8 mouse cellular contexts compared by ENCODE assay signal in the genomic region with DNA sequence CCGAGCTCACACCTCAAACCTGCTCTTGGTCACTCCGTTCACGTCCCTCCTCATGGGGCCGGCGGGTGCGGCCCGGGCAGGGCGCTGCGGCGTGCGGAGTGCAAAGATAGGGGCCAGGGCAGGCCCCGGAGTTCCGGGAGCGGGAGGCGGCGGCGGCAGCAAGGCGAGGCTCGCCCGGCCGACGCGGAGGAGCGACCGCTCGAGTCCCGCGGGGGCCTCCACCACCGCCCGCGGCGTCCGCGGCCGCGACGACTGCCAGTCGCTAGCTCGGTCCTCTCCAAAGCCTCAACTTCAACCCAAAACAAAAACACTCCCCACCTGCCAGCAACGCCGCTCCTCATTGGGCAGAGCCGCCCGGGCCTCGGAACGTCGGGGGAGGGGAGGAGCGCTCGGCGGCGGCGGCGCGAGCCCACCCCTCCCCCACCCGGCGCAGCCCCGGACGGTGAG. TPM values are rescaled to one million over a fixed set of nuclear protein-coding genes. Genes with fewer than 3 reads are reported as not detected.
DNase-seq lines count a peak whose midpoint lies in the region; ATAC-seq and TF ChIP-seq lines count a peak whose summit lies in the region.

No protein-coding gene starts in this region.

- H3K4me1 ChIP-seq in bone marrow, adult 2 months (ENCODE audit: control insufficient read depth, insufficient read depth, low read length) = no peaks in the 10 kb centered on the region; the same call in 1 of the 2 replicates
- peaks cover 14% of the 10 kb centered on the region for H3K4me1 ChIP-seq in embryonic facial prominence, embryonic 15.5 days
- H3K4me1 ChIP-seq in heart, embryonic 10.5 days = peaks cover 18% of the 10 kb centered on the region; the same call in 1 of the 2 replicates
- H3K4me1 ChIP-seq in kidney, embryonic 15.5 days = peaks cover 14% of the 10 kb centered on the region

- 1% methylated on average over 56 of the region's 57 CpGs for WGBS in bone marrow, adult 2 months
- WGBS in embryonic facial prominence, embryonic 15.5 days = under 1% methylated on average over 42 of the region's 57 CpGs
- under 1% methylated on average over 57 of the region's 57 CpGs for WGBS in heart, embryonic 10.5 days
- 0% methylated on average over 37 of the region's 57 CpGs for WGBS in kidney, embryonic 15.5 days

- peak overlapping the region; percentile 89 for H3K4me2 ChIP-seq in embryonic facial prominence, embryonic 15.5 days (replicated peaks)
- H3K4me2 ChIP-seq in kidney, embryonic 15.5 days = peak overlapping the region; percentile 98

- peak; percentile 68; the same call in 1 of the 2 replicates for TF ChIP-seq POLR2A in bone marrow, adult 2 months (IDR thresholded peaks at IDR 0.05; ENCODE audit: borderline replicate concordance, control insufficient read depth, low read depth, low read length)

- TF ChIP-seq CTCF in bone marrow, adult 2 months (IDR thresholded peaks at IDR 0.05; ENCODE audit: control insufficient read depth, insufficient read depth, low read length) = no peak

- peak; percentile 86 for DNase-seq in 416B (ENCODE audit: low read depth)
- DNase-seq in heart, embryonic 10.5 days (ENCODE audit: low spot score) = peak; percentile 95
- peak; percentile 89 for DNase-seq in liver
- peak; percentile 84 to 93 for DNase-seq in spleen, postnatal 4 days (ENCODE audit: low spot score in 2 of 2)

- H3K4me3 ChIP-seq in bone marrow, adult 2 months (replicated peaks; ENCODE audit: control insufficient read depth, low read depth, low read length) = peak overlapping the region; percentile 93
- H3K4me3 ChIP-seq in embryonic facial prominence, embryonic 15.5 days (replicated peaks) = peak overlapping the region; percentile 80
- H3K4me3 ChIP-seq in heart, embryonic 10.5 days = peak overlapping the region; percentile 81
- H3K4me3 ChIP-seq in kidney, embryonic 15.5 days (replicated peaks) = peak overlapping the region; percentile 98

- ATAC-seq in embryonic facial prominence, embryonic 15.5 days (ENCODE audit: insufficient number of reproducible peaks, low FRiP score, low TSS enrichment, low read depth) = peak; percentile 89
- peak; percentile 92 for ATAC-seq in kidney, embryonic 15.5 days (replicated peaks; ENCODE audit: low FRiP score)
- ATAC-seq in monocyte, adult 5-6 weeks (replicated peaks; ENCODE audit: insufficient number of reproducible peaks, low FRiP score, low TSS enrichment, poor library complexity, severe bottlenecking) = peak; percentile 86

- H3K36me3 ChIP-seq in embryonic facial prominence, embryonic 15.5 days = peaks cover 6% of the 10 kb centered on the region; the same call in 1 of the 2 replicates
- H3K36me3 ChIP-seq in heart, embryonic 10.5 days = 0 out of 2 replicates have a peak, but pooled peaks cover 4% of the 10 kb centered on the region
- H3K36me3 ChIP-seq in kidney, embryonic 15.5 days = peaks cover 10% of the 10 kb centered on the region

- peak overlapping the region; percentile 73 for H3K9ac ChIP-seq in embryonic facial prominence, embryonic 15.5 days
- peak overlapping the region; percentile 94 for H3K9ac ChIP-seq in kidney, embryonic 15.5 days

- H3K9me3 ChIP-seq in embryonic facial prominence, embryonic 15.5 days (replicated peaks) = no peaks in the 10 kb centered on the region
- H3K9me3 ChIP-seq in heart, embryonic 10.5 days = no peaks in the 10 kb centered on the region
- no peaks in the 10 kb centered on the region for H3K9me3 ChIP-seq in kidney, embryonic 15.5 days (replicated peaks)

- H3K27ac ChIP-seq in bone marrow, adult 2 months (ENCODE audit: control insufficient read depth, insufficient read depth, low read depth, low read length, poor library complexity) = peak overlapping the region; percentile 76
- H3K27ac ChIP-seq in embryonic facial prominence, embryonic 15.5 days (replicated peaks) = peak overlapping the region; percentile 91
- peak overlapping the region; percentile 90 for H3K27ac ChIP-seq in heart, embryonic 10.5 days
- H3K27ac ChIP-seq in kidney, embryonic 15.5 days = peak overlapping the region; percentile 95

- no peaks in the 10 kb centered on the region for H3K27me3 ChIP-seq in embryonic facial prominence, embryonic 15.5 days
- no peaks in the 10 kb centered on the region for H3K27me3 ChIP-seq in heart, embryonic 10.5 days (ENCODE audit: insufficient read depth, poor library complexity, severe bottlenecking)
- no peaks in the 10 kb centered on the region for H3K27me3 ChIP-seq in kidney, embryonic 15.5 days

RNA-seq across cellular contexts. Expression of gene Fbxl20, which starts 0.9 kb away (rescaled TPM):
- 7.8 and 10.1 TPM in 2 replicates for polyA plus RNA-seq in bone marrow, adult 2 months (2011; ENCODE audit: insufficient read depth, insufficient read length, low replicate concordance, missing spikeins)
- 22.0 and 24.0 TPM in 2 replicates for polyA plus RNA-seq in embryonic facial prominence, embryonic 15.5 days (2015; fragmentation: Nextera tagmentation; extraction: Ambion mirVana)
- polyA plus RNA-seq in heart, embryonic 10.5 days (2016; fragmentation: Nextera tagmentation; extraction: Ambion mirVana) = 13.6 and 13.9 TPM in 2 replicates
- 18.0 and 20.3 TPM in 2 replicates for polyA plus RNA-seq in kidney, embryonic 15.5 days (2015; fragmentation: Nextera tagmentation; extraction: Ambion mirVana)
- total RNA-seq in monocyte, adult 5-6 weeks (2017) = 26.2 to 33.1 TPM (median 27.1 TPM) in 3 replicates

RNA-seq across cellular contexts. Expression of gene Med1, which starts 43.8 kb away (rescaled TPM):
- 12.3 and 20.8 TPM in 2 replicates for polyA plus RNA-seq in bone marrow, adult 2 months (2011; ENCODE audit: insufficient read depth, insufficient read length, low replicate concordance, missing spikeins)
- 57.9 and 59.1 TPM in 2 replicates for polyA plus RNA-seq in embryonic facial prominence, embryonic 15.5 days (2015; fragmentation: Nextera tagmentation; extraction: Ambion mirVana)
- polyA plus RNA-seq in heart, embryonic 10.5 days (2016; fragmentation: Nextera tagmentation; extraction: Ambion mirVana) = 43.7 and 51.5 TPM in 2 replicates
- polyA plus RNA-seq in kidney, embryonic 15.5 days (2015; fragmentation: Nextera tagmentation; extraction: Ambion mirVana) = 66.6 and 72.8 TPM in 2 replicates
- 23.7 to 46.9 TPM (median 25.9 TPM) in 3 replicates for total RNA-seq in monocyte, adult 5-6 weeks (2017)

RNA-seq across cellular contexts. Expression of gene Cdk12, which starts 53.5 kb away (rescaled TPM):
- polyA plus RNA-seq in bone marrow, adult 2 months (2011; ENCODE audit: insufficient read depth, insufficient read length, low replicate concordance, missing spikeins) = 22.0 and 34.8 TPM in 2 replicates
- polyA plus RNA-seq in embryonic facial prominence, embryonic 15.5 days (2015; fragmentation: Nextera tagmentation; extraction: Ambion mirVana) = 9.9 and 10.6 TPM in 2 replicates
- polyA plus RNA-seq in heart, embryonic 10.5 days (2016; fragmentation: Nextera tagmentation; extraction: Ambion mirVana) = 7.9 and 10.9 TPM in 2 replicates
- 10.9 and 11.9 TPM in 2 replicates for polyA plus RNA-seq in kidney, embryonic 15.5 days (2015; fragmentation: Nextera tagmentation; extraction: Ambion mirVana)
- 54.4 to 102 TPM (median 56.3 TPM) in 3 replicates for total RNA-seq in monocyte, adult 5-6 weeks (2017)

Comparison
In these comparisons a context has a peak if more than half of its experiments do, and no peak if none do; other contexts are left out.
1. Peak in every context shown above with its lines: DNase-seq, ATAC-seq, H3K4me3 ChIP-seq and H3K27ac ChIP-seq.